Mouse (Mus musculus) erythroblast, embryonic 14.5 days (primary cell): Measurements from ENCODE around the gene Sdk2.

ENCODE experiments used
- GATA1 ChIP-seq: IDR thresholded peaks from 2 replicates; pipeline ENCODE4 v1.6.1; 2012; ENCODE audit warnings: low read length, inconsistent platforms, mixed read lengths
- TAL1 ChIP-seq: IDR thresholded peaks from 3 replicates; pipeline ENCODE4 v1.6.1; 2012; ENCODE audit warnings: low read length, inconsistent platforms, mixed read lengths

GRCm38 (mm10) chr11:113998702-113999101 is 68.1 kb downstream of the Sdk2 start:
- no peak for TF ChIP-seq GATA1
- no peak for TF ChIP-seq TAL1
